Mouse (Mus musculus) frontal cortex, adult 2 months (tissue): ENCODE results near the gene Ankmy2. TPM values are rescaled to one million over a fixed set of nuclear protein-coding genes. Genes with fewer than 3 reads are reported as not detected.

Experiments used
- DNase-seq, 2 experiments: peaks; one replicate each; pipeline ENCODE4 v3.0.0; 2022; ENCODE audit warnings: low spot score in 1 of 2; ENCODE audit errors: extremely low spot score in 1 of 2
- polyA plus RNA-seq: library from polyadenylated mRNA; depleted of rRNA; stranded (reverse); fragments of >200 nt; gene quantifications from 2 replicates; pipeline ENCODE4 v1.2.3, GENCODE M21; 2012; rRNA removed

Ankmy2 gene
- 41.3 and 43.4 TPM in 2 replicates for polyA plus RNA-seq

DNA sequence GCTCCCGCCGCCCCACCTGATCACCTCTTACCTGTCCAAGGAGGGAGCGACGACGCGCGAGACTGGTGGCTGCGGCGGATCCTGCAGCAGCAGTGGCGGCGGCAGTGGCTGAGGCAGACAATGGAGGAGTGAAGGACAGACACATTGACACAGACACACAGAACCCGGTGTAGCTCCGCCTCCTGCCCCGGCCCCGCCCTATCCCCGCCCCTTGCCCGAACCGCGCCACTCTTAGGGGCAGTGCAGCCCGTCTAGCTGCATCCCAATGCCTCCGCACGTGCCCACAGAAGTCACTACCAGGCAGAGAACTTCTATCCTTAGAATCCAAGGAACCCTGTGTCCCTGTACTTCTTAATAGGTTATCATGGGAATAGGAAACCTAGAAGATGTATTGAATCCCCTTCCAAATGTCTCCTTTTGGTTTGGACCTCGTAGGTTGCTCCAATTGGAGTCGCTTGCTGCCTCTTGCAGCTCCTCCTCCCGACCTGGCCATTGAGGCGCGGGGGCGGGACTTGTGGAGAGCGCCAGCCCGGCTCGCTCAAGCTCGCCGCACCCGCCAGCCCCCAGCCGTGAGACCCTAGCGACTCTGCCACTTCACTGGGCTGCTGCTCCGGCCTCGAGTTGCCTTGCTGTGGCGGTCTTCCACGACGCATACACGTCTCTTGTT lies at the start of gene Ankmy2:
TSS of gene Ankmy2 (plus strand) at position 478 of the 667 bp plus-strand sequence.
- DNase-seq: peak; percentile 68 to 86

DNA sequence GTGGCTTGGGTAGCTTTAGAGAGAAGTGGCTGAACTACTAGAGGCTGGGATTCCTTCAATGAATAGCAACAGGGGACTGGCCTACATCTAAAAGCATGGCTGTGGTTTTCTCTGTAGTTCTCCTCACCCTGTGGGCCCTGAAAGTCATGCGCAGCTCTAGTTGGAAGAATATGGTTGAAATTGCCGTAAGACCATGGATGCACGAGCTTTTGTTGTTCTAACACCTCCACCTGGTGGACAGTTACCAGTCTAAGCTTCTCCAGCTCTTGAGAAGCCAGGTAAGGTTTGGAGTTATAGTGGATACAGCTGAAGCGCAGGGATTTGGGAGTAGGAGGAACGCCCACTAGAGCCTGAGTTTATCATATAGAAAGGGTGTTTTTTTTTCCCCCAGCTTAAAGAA lies 48.5 kb upstream of the Ankmy2 start:
- no peak for DNase-seq

DNA sequence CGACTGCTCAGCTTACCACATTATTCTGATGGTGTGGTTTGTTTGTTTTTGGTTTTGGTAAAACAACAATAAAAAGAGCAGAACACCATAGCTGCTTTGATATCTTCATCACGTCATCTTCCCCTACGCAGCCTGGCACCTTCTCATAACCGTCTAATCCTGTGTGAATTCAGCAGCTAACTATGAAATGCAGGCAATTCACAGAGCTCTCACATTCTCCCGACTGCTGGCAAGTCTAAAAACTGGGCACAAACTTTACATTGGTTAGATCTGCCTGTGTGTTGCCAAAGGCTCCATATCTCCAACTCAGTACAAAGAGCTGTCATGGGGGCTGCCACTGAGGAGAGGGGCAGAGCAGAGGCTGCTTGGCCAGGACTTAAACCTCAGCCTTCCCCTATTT lies 46.5 kb upstream of the Ankmy2 start:
- peak in 1 of 2 experiments; percentile 60 for DNase-seq

DNA sequence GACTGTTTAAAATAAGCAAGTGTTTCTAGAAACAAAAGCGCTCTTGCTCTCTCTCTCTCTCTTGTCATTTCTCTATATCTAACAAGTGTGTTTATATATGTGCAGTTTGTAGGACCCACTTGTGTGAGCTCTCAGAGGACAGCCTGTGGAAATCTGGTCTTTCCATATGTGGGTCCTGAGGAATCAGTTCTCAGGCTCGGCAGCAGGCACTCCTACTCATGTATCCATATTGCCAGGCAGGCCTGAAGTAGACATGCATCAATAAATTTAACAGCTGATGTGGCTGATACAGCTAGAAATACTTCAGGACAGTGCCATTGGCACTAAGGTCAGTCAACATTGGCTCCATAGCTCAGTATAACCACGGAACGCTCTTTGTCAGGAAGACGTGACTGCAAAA lies 45.8 kb upstream of the Ankmy2 start:
- DNase-seq: no peak

- DNase-seq: peak; percentile 29 to 63
Observed at GRCm38 (mm10) chr12:36112081-36112480, 44.8 kb upstream of the Ankmy2 start.

DNA sequence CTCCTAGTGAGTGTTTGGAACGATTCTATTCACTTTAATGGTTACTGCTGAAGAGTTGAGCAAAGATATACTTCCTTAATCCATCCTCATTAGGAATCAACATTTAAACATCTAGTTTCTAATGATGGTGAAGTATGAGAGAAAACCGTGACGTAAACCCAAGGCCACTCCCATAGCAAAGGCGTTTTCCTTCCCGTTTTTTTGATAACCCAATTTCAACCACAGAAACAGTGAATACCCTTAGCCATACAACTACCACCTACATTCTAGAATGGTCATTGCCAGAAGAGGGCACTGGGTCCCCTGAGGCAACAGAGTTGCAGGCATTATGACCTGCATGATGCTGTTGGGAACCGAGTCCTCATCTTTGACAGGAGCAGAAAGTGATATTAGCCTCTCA lies 39.8 kb upstream of the Ankmy2 start:
- DNase-seq: no peak

- DNase-seq: no peak
Observed at GRCm38 (mm10) chr12:36119244-36119643, 37.7 kb upstream of the Ankmy2 start.

GRCm38 (mm10) chr12:36126049-36126448 lies 30.9 kb upstream of the Ankmy2 start:
- no peak for DNase-seq

- DNase-seq: no peak
Observed at GRCm38 (mm10) chr12:36129826-36130225, 27.1 kb upstream of the Ankmy2 start.

DNA sequence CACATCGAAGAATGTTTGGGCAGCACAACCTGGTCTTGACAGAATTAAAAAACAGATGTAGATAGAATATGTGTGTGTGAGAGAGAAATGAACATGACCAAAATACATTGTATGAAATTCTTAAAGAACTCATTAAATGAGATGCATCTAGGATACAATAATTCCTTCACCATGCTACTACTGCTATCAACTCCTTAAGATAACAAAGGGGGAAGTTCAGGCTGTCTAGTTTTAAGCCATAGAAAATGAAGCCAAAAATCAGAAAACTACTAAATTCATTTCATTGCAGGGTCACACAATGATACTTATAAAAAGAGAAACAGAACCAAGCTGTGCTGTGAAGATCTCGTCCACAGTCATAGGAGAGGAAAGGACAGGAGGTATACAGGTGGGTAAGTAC lies 24.7 kb upstream of the Ankmy2 start:
- DNase-seq: no peak

GRCm38 (mm10) chr12:36132668-36133067 lies 24.2 kb upstream of the Ankmy2 start:
- DNase-seq: no peak

GRCm38 (mm10) chr12:36133547-36133946 lies 23.4 kb upstream of the Ankmy2 start:
- DNase-seq: no peak

DNA sequence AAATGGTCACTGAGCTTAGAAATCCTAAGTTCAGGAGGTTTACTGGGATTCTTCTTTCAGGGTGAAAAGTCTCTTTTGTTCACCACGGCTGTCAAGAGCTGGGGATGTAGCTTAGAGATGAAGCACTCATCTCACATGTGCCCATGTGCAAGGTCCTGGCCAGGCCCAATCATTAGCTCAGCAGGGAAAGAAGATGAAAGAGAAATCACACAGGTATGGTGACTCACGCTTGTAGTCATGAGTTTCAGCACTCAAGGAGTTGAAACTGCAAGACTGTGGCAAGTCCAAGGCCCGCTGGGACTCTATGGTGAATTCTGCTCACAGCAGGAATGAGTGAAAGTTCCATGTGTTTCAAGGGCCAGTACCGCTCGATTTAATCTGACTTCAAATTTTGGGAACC lies 22.8 kb upstream of the Ankmy2 start:
- no peak for DNase-seq

DNA sequence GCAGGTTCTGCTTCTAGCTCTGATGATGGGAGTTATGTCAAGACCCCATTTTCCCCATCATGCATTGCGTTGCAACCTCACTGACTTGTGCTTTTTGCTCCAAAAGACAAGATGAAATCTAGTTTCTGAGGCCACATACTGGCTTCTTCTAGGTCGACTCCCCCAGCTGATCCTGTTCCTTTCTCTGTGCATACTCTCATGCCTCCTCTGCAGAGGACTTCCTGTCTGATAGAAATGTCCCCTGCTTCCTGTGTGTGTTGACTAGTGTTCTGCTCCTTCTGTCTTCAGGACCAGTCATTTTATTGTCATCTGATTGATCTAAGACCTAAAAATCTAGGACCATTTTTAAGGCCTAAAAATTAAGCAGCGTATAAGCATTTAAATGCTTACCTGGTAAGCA lies 21.5 kb upstream of the Ankmy2 start:
- no peak for DNase-seq

DNA sequence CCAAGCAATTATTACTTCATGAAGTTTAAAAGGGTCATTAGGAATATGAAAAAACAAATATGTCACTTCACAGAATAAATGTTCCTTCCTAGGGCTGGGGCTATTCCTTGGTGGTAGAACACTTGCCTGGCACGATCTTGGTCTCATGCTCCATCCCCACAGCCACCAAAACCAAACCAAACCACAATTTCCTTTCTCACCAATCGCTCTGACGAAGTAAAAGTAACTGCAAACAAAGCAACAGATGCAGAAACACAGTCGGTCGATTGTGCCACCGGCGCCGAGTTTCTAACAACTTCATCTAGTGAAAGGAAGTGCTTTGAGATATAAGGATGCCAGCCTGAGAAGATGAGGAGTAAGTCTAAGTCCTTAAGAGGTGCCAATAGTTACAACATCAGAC lies 20.6 kb upstream of the Ankmy2 start:
- no peak for DNase-seq

GRCm38 (mm10) chr12:36137192-36137591 lies 19.7 kb upstream of the Ankmy2 start:
- no peak for DNase-seq

DNA sequence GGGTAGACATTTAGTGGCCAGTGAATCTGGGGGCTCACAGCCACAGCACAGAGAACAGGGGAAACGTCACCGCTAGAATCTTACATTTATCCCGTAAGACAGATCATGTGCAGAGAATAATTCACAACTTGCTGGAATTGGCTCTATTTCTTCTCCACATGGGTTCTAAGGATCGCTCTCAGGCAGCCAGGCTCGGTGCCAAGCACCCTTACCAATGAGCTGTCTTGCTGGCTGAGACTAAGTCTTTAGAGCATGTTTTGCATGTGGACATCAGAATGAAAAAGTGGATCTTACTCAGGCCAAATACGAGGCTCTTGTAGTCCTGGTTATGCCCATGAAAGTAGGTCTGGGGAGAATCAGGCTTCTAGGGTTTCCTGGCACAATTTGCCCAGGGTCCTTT lies 16.5 kb upstream of the Ankmy2 start:
- DNase-seq: peak in 1 of 2 experiments; percentile 48

DNA sequence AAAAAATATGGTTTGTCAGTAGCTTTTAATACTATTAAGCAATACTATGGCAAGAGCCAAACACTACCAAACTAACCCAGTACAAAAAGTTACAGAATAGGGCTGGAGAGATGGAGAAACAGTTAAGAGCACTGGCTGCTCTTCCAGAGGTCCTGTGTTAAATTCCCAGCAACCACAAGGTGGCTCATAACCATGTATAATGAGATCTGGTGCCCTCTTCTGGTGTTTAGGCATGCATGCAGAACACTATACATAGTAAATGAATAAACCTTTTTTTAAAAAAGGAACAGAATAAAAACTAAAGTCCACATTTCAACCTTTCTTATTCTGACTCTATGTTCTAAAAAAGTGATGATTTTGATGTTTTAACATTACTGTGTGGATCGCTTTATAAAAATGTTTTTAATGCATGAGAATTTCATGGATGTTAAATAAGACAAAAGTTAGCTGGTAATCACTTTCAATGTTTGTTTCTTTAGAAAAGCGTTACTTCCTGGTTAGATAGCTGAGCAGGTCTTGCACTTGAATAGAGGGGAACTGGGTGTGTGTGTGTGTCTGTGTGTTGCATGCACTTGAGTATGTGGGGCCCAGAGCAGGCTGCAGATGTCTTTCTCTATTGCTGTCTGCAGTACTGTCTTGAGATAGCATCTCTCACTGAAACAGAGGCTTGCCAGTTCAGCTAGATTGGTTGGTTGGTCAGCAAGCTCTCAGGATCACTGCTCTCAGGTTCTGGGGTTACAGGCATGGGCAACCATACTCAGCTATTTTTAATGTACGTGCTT lies 10.5 kb upstream of the Ankmy2 start:
- DNase-seq: no peak

GRCm38 (mm10) chr12:36150265-36150664 lies 6.6 kb upstream of the Ankmy2 start:
- peak in 1 of 2 experiments; percentile 27 for DNase-seq

DNA sequence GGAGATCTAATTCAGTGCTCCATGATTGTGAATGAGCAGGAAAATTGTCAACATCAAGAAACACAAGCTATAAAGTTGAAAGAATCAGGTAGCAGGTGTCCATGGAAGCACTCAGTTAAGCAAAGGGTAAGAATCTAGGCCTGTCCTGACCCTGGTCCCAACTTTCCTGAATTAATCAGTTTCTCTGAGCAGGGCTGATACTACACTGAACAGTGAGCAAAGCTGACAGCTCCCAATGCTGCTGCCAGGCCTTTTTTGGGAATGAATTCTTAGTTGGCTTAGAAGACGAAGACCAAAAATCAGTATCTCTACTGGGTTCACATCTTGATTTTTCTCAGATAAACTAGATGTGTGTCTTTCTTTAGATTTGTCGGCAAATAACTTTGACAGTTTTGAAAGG lies 6.2 kb upstream of the Ankmy2 start:
- DNase-seq: no peak

DNA sequence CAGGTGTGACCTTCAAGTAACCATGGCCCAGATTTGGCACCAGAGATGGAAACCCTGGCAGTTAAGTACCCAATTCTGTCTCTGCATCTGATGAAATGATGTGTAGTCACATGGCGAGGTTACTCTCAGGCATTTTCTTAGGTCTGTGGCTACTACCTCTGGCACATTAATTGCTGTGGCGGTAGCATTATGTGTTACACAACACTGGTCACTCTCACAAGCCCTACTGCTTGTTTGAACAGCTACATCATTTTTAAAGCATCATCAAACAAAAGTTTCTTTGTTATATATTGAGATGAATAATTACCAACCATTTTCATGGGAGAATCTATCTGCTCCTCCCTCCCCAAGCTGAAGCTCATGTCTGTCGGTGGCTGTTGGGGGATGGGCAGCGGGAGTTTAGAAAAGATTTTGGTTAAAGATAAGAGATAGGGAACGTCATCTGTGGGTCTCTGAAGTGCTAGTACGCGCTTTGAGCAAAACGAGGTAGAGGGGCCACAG lies 1.7 kb upstream of the Ankmy2 start:
- DNase-seq: peak in 1 of 2 experiments; percentile 53

DNA sequence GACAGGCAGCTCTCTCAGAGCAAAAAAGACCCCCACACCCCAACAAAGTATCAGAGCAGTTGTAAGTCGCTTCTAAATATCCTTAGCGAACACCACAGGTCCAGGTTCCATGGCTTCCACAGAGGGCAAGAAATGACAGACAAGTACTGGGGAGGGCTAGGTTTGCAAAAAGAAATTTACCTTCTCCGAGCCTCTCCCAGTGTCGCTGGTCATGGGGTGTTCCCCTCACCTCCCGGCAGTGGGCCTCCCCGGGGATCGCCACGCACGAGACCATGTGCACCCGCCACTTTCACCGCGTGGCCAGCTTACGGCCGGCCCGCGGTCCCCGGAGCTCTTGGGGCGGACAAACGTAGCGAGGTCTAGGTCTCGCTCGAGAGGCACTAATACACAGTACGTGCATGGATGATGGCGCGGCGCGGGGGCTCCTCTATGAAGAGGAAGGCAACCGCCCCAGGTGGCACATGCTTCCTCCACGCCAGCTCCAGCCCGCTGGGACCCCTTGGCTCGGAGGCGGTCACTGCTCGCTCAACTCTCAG lies 745 bp upstream of the Ankmy2 start:
- peak in 1 of 2 experiments; percentile 25 for DNase-seq
